Mouse (Mus musculus): Measurements from ENCODE around the gene Hat1.

DNA sequence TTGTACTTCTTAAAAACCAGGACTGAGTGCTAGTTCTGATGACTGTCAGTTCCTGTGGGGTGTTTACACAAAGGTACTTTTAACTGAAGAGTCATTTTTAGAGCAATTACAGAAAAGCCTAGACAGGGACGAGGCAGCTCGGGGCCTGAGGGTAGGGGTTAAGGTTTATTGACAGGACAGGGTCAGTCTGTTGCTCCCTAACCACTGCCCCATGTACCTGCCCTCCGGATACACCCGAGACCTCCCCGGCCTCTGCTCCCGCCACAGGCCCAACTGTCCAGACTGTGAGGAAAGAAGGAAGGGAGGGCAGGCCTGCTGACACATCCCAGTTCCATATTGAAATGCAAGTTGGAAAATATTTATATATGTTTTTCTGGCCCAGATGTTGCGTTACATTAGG is 85.1 kb downstream of the Hat1 start:
- no peak for TF ChIP-seq POLR2A (IDR thresholded peaks at IDR 0.05; ENCODE audit: control insufficient read depth, extremely low read depth, insufficient read depth, low read length, poor library complexity)
- no peak for TF ChIP-seq CTCF (IDR thresholded peaks at IDR 0.05; ENCODE audit: borderline replicate concordance, control insufficient read depth, extremely low read depth, insufficient read depth, low read length, poor library complexity)
